Mouse (Mus musculus): ENCODE data around the gene Dr1.

- peak; percentile 83 for TF ChIP-seq POLR2A (IDR thresholded peaks at IDR 0.05; ENCODE audit: low read depth, low read length)
- no peak for TF ChIP-seq CTCF (IDR thresholded peaks at IDR 0.05; ENCODE audit: borderline replicate concordance, insufficient read depth, low read length)
Measured at GRCm38 (mm10) chr5:108312224-108313064, 43.7 kb downstream of the Dr1 start, which contains the start of gene Pigg.
